Mouse (Mus musculus) liver, adult 2 months (tissue): ENCODE measurements around the gene Mrpl42.

Experiments
- CTCF ChIP-seq: fragments of 200-500 bp; IDR thresholded peaks from 2 replicates; pipeline ENCODE4 v1.5.1; 2011; ENCODE audit warnings: low read depth, low read length, control low read depth
- POLR2A ChIP-seq: fragments of 200-500 bp; IDR thresholded peaks from 2 replicates; pipeline ENCODE4 v1.6.1; 2011; ENCODE audit warnings: low read length, control low read depth; ENCODE audit not compliant: insufficient read depth; ENCODE audit errors: extremely low read depth

DNA sequence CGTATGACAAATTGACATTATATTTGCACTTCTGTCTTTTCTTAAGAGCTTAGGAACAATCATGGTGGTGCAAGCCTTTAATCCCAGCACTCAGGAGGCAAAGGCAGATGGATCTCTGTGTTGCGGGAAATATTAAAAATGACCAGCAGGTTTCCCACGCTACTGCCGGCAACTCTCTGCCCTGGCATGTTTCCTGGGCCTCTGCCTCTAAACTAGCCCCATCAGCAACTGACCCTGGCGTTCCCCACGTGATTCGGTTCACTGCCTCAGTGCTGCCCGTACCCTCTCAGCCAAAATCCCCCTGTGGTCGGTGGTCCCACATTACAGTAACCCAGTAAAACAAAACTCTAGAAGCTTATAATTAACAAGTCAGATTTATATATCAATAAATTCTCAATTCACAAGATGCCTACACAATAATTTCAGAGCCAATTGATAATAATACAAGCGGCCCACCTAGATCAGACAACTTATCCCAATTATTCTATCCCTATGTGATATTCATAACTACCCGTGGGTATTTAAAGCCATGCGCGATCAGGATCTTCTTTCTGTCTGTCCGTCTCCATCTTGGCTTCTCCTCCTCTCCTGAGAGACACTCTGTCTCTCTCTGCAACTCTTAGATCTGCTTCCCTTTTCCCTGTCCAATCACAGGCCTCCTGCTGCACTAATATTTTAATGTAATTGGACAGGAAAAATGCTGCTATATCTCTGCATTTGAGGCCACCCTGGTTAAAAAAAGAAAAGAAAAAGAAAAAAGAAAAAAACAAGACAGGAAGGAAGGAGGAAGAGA lies 1.9 kb upstream of the Mrpl42 start:
- TF ChIP-seq CTCF (no peak), POLR2A (no peak)
